Mouse (Mus musculus) adrenal gland, postnatal 4 days (tissue): ENCODE measurements around the gene Smarca2. TPM values are rescaled to one million over a fixed set of nuclear protein-coding genes. Genes with fewer than 3 reads are reported as not detected.
"Not testable (repeated sequence)": the region's sequence is repeated elsewhere in the genome, so short reads cannot be mapped to it uniquely, and the experiment has no call there.

Experiments
- DNase-seq, 2 experiments: peaks; one replicate each; pipeline ENCODE4 v3.0.0; 2021 to 2022; ENCODE audit warnings: low spot score in 2 of 2, mixed read lengths in 2 of 2
- total RNA-seq, 2 experiments: library from RNA; stranded (reverse); gene quantifications; 2 replicates each; pipeline ENCODE4 v1.2.3; 2021

The Smarca2 gene
- total RNA-seq, 2 experiments from 2014 or later = 99.7 to 101 TPM

- DNase-seq = no peak
Observed at GRCm38 (mm10) chr19:26683731-26684130, 78.9 kb downstream of the Smarca2 start.

GRCm38 (mm10) chr19:26690516-26690915 is 85.7 kb downstream of the Smarca2 start:
- no peak for DNase-seq

GRCm38 (mm10) chr19:26697107-26697506 is 92.3 kb downstream of the Smarca2 start:
- DNase-seq = no peak

- DNase-seq = no peak
Observed at GRCm38 (mm10) chr19:26704545-26705209, 99.8 kb downstream of the Smarca2 start.

GRCm38 (mm10) chr19:26706910-26707309 is 102.1 kb downstream of the Smarca2 start:
- DNase-seq = no peak

GRCm38 (mm10) chr19:26709095-26709494 is 104.2 kb downstream of the Smarca2 start:
- no peak for DNase-seq

- no peak for DNase-seq
Observed at GRCm38 (mm10) chr19:26711268-26711667, 106.4 kb downstream of the Smarca2 start.

- DNase-seq = no peak
Observed at GRCm38 (mm10) chr19:26716217-26716616, 111.4 kb downstream of the Smarca2 start.

- DNase-seq = peak in 1 of 2 experiments; percentile 24
Observed at GRCm38 (mm10) chr19:26718221-26718620, 113.4 kb downstream of the Smarca2 start.

- DNase-seq = no peak
Observed at GRCm38 (mm10) chr19:26719161-26719560, 114.3 kb downstream of the Smarca2 start.

- DNase-seq = no peak
Observed at GRCm38 (mm10) chr19:26721741-26722140, 116.9 kb downstream of the Smarca2 start.

GRCm38 (mm10) chr19:26723899-26724298 is 119.0 kb downstream of the Smarca2 start:
- no peak for DNase-seq

- DNase-seq = no peak
Observed at GRCm38 (mm10) chr19:26724626-26725025, 119.8 kb downstream of the Smarca2 start.

GRCm38 (mm10) chr19:26727796-26728195 is 122.9 kb downstream of the Smarca2 start:
- no peak for DNase-seq

GRCm38 (mm10) chr19:26730486-26730885 is 125.6 kb downstream of the Smarca2 start:
- DNase-seq = no peak

- DNase-seq = no peak
Observed at GRCm38 (mm10) chr19:26731121-26731520, 126.3 kb downstream of the Smarca2 start.

- no peak for DNase-seq
Observed at GRCm38 (mm10) chr19:26731809-26732208, 127.0 kb downstream of the Smarca2 start.

GRCm38 (mm10) chr19:26733055-26733454 is 128.2 kb downstream of the Smarca2 start:
- no peak for DNase-seq

- no peak for DNase-seq
Observed at GRCm38 (mm10) chr19:26733546-26734100, 128.8 kb downstream of the Smarca2 start.

- no peak for DNase-seq
Observed at GRCm38 (mm10) chr19:26734704-26735109, 129.9 kb downstream of the Smarca2 start.

GRCm38 (mm10) chr19:26745021-26745420 is 140.2 kb downstream of the Smarca2 start:
- not testable (repeated sequence) for DNase-seq

GRCm38 (mm10) chr19:26745567-26745966 is 140.7 kb downstream of the Smarca2 start:
- no peak for DNase-seq

GRCm38 (mm10) chr19:26746290-26746689 is 141.4 kb downstream of the Smarca2 start:
- DNase-seq = no peak
